Mouse (Mus musculus) liver, embryonic 15.5 days (tissue): ENCODE data around the gene Arvcf. TPM values are rescaled to one million over a fixed set of nuclear protein-coding genes. Genes with fewer than 3 reads are reported as not detected.

ENCODE experiments used
- microRNA counts: library from miRNA; unstranded; fragments of <30 nt; microRNA quantifications from one replicate; lab custom pipeline; 2016
- microRNA-seq: library from miRNA; unstranded; fragments of <30 nt; microRNA quantifications from one replicate; pipeline ENCODE4, GENCODE M21; 2016
- polyA plus RNA-seq: library from polyadenylated mRNA; unstranded; fragments of >200 nt; fragmentation: Nextera tagmentation; extraction: Ambion mirVana; gene quantifications from 2 replicates; pipeline ENCODE4 v1.2.1, GENCODE M21; 2015

Gene Arvcf
- polyA plus RNA-seq, 1 experiment from 2014 or later: 7.6 TPM

MicroRNAs within 50 kb of the gene (microRNA counts, 519-probe panel; counts per million panel counts)
- microRNA mmu-miR-185 (lab: Ali Mortazavi, UCI): 3,640 counts per million, percentile 74 among the panel's probes with 10 or more counts

Small RNA genes lying within 50 kb of the gene (microRNA-seq; reads per million reads assigned to microRNA genes)
- gene Gm26219 (not detected), gene Mir185 (2,285 reads per million, percentile 84 among the genes with 10 or more reads in this experiment)

Other genes with a start within 250 kb of the Arvcf start
- 0.33 and 0.47 TPM in 2 replicates for gene Rtn4r, start 220.5 kb upstream of the Arvcf start, polyA plus RNA-seq
- gene Ccdc188, start 130.3 kb upstream of the Arvcf start, polyA plus RNA-seq: not detected in 2 replicates
- gene Zdhhc8, start 113.0 kb upstream of the Arvcf start, polyA plus RNA-seq: 1.6 and 2.2 TPM in 2 replicates
- gene Trmt2a, start 99.5 kb upstream of the Arvcf start, polyA plus RNA-seq: 51.7 and 56.5 TPM in 2 replicates
- 210 and 237 TPM in 2 replicates for gene Ranbp1, start 99.5 kb upstream of the Arvcf start, polyA plus RNA-seq
- not detected in 2 replicates for gene Gm49776, start 89.9 kb upstream of the Arvcf start, polyA plus RNA-seq
- 11.2 and 12.8 TPM in 2 replicates for gene Dgcr8, start 58.9 kb upstream of the Arvcf start, polyA plus RNA-seq
- gene Tango2, start 79 bp upstream of the Arvcf start, polyA plus RNA-seq: 56.5 and 61.7 TPM in 2 replicates
- 101 and 114 TPM in 2 replicates for gene Txnrd2, start 78.2 kb downstream of the Arvcf start, polyA plus RNA-seq
- gene Comt, start 78.7 kb downstream of the Arvcf start, polyA plus RNA-seq: 87.6 and 94.1 TPM in 2 replicates
- gene Gnb1l, start 150.5 kb downstream of the Arvcf start, polyA plus RNA-seq: 7.5 and 8.3 TPM in 2 replicates
- gene Rtl10, start 150.7 kb downstream of the Arvcf start, polyA plus RNA-seq: 0.70 and 0.84 TPM in 2 replicates
- 0.15 and 0.23 TPM in 2 replicates for gene Tbx1, start 242.5 kb downstream of the Arvcf start, polyA plus RNA-seq